Mouse (Mus musculus): ENCODE results near the gene Herpud1.

Gene Herpud1

DNA sequence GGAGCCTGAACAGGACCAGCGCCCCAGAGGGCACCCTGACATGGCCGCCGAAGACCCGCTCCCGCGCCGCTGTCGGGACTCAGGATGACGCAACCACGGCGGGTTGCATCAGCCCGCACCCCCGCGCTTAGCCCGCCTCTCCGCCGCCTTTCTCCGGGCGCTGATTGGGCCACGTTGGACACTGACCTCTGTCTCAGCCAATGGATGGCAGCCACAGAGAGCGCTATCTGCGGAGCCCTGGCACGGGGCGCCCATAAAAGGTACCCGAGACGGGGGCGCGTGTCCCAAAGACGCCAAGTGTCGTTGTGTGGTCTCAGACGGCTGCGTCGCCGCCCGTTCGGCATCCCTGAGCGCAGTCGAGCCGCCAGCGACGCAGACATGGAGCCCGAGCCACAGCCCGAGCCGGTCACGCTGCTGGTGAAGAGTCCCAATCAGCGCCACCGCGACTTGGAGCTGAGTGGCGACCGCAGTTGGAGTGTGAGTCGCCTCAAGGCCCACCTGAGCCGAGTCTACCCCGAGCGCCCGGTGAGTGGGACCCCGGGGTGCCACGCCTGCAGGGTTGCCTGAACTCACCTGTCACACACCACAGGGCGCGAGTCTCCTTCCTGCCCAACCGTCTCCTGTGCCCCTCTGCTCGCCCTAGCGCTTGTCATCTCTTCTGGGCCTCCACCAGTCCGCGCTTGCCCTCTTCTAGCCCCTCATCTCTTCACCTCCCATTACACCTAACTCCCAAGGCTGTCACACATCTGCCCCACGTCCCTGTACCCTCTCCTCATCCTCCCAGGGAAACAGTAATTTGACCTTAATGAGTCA lies at the start of gene Herpud1:
Gene Herpud1 (plus strand): TSS at position 225 of the 813 bp plus-strand sequence.
- peak; percentile 95 for DNase-seq (ENCODE audit: low read depth)

DNA sequence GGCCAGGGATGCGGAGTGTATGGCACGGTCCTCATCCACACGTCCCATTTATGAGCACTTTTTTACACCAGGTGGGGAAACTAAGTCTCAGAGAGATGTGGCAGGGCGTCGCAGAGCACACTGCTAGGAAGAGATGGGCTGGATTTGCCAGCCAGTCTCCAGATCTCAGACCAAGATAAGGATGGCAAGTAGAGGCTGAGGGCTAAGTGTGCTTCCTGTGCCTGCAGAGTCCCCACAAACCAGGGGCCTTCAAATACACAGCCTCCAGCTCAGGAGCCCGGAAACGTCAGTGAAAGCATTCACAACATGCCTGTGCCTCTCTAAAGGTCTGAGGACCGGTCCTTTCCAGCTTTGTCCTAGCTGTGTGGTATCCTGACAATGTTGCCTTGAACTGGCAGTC lies 48.7 kb upstream of the Herpud1 start:
- DNase-seq (ENCODE audit: low read depth), result no peak

DNA sequence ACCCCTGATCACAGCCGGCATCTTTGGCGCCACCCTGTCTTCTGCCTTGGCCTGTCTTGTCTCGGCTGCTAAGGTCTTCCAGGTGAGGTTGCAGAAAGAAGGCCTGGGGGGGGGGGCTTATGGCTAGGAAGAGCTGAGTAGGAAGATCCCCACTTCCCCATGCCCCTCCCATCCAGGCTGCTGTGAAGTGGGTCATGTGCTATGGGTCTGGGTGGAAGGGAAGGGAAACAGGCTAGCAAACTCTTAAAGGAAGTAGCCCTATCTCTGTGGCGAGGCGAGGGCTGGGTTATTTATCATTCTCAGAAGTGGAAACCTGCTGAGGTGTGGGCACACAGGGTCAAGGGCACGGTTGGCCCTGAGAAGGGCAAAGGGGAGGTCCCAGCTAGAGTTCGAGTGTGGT lies 45.4 kb upstream of the Herpud1 start:
- DNase-seq (ENCODE audit: low read depth), result no peak

DNA sequence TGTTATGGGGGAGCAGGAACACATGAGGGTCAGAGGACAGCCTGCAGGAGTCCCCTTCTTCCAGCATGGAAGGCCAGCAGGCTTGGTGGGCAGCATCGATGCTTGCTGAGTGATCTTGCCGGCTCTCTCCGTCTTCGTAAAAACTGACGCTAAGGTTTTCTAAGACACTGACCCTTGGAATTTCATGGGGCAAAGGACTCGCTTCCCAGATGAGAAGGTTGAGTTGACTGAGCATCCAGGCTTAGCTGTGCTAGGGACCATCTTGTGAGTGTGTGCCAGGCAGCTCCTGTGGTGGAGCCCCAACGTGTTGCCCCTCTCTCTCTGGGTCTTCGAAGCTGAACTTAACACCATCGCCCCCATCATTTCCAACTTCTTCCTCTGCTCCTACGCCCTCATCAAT lies 43.5 kb upstream of the Herpud1 start:
- DNase-seq (ENCODE audit: low read depth), result no peak

DNA sequence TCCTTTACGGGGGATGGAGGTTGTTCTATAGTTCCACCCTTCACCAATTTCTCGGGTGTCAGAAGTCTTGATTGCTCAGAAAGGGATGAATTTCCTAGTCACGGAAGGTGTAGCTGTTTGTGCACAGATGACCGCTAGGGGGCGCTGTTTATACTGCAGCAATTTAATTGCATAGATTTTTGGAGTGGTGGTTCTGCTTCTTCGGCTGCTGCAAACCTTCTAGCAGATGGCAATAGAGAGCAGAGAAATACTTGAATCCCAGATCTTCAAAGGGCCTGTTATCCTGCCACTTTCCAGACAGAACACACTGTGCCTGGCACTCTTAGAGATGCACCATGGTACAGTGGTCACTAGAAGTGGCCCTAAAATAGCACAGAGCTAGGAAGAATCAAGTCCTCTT lies 42.9 kb upstream of the Herpud1 start:
- peak; percentile 32 for DNase-seq (ENCODE audit: low read depth)

DNA sequence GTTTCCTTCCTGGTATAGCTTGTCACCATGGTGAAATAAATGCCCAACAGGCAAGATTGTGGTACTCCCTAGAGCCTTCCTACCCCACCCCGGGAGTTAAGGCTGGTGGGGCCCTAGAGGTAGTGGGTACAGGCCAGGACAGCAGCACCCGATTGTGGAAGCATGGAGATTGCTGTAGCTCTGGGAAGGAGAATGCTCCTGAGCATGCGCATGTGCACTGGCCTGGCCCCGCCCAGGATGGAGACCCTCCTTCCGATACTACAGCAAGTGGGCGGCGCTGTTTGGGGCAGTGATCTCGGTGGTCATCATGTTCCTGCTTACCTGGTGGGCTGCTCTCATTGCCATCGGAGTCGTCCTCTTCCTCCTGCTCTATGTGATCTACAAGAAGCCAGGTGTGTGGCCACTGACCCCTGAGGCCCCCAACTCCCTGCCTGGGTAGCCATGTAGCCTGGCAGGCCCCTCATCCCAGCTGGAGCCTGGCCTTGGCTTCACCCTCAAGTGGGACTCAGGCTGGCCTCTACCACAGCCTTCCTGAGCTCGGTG lies 42.4 kb upstream of the Herpud1 start:
- DNase-seq (ENCODE audit: low read depth), result no peak

DNA sequence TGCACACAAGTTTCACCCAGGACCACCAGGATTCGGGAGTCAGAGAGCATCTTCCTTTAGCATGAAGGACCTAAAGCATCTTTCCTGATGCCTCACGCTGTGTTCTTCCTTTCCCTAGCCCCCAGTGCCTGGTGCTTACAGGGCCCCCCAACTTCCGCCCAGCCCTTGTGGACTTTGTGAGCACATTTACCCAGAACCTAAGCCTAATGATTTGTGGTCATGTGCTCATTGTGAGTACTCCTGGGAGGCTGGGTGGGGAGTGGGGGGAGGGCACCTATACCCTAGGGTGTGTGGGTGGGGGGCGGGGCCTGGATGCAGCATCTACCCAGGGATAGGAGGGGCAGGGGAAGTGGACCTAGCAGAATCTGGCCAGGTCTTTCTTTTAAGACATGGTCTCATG lies 40.6 kb upstream of the Herpud1 start:
- DNase-seq (ENCODE audit: low read depth), result no peak

DNA sequence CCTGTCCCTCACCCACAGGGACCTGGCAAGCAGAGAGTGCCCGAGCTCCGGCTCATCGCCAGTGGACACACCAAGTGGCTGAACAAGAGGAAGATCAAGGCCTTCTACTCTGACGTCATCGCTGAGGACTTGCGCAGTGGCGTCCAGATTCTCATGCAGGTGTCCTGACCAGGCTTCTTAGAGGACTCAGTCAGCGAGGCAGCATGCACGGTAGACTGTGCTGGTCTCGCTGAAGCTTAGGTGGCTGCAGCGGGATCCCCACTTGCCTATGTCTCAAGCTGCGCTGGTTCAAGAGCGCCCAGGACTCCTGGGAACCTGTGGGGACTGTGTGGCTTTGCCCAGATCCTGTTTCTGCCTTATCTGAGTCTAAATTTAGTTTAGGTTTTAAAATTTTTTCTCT lies 40.0 kb upstream of the Herpud1 start:
- no peak for DNase-seq (ENCODE audit: low read depth)

DNA sequence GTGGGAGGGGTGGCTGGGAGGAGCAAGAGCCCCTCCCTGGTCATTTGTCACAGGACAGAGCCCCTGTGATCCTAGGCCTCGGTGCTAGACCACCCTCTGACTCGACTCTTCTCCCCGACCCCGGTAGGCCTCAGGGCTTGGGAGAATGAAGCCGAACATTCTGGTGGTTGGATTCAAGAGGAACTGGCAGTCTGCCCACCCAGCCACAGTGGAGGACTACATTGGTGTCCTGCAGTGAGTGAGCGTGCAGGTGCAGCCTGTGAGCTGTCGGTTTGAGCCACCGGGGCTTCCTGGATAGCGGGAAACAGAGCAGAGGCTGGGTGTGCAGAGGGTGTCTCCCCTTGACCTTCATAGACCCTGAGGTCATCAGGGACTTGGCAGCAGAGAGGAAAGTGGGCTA lies 37.8 kb upstream of the Herpud1 start:
- DNase-seq (ENCODE audit: low read depth), result no peak

DNA sequence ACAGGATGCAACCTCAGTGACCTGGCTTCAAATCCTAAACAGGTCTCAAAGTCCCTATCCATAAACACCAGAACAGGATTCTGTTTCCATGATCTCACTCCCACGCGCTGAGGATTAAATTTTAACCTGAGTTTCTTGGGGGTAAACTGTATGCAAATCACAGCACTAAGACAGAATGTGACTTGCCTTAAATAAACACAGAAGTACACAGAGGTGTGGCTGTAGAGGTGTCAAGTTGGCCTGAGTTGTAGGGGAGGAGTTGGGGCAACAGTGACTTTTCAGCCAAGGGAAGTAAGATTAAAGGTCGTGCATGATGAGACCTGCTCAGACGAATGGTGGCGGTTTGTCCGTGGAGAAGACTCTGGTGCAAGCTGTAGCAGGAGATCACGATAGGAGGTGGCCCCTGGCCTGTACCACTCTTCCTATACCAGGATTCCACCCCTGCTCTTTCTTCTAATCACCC lies 32.1 kb upstream of the Herpud1 start:
- no peak for DNase-seq (ENCODE audit: low read depth)

DNA sequence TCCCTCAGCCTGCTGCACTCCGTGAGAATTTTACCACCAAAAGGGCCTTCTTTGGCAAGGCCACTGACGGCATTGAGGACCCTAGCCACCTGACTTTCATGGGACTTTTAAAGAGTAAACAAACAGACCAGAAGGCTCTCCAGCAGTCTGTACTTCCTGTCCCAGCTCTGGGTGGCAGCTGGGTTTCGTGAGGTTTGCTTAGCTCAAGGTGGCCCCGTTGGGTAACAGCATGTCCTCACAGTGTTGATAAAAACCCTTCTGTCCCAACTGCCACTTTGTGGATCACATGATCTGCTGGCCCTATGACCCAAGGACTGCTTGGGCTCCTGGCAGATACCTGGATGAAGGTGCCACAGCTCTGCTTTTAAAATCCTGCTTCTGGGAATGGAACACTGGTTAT lies 31.7 kb upstream of the Herpud1 start:
- DNase-seq (ENCODE audit: low read depth), result no peak

DNA sequence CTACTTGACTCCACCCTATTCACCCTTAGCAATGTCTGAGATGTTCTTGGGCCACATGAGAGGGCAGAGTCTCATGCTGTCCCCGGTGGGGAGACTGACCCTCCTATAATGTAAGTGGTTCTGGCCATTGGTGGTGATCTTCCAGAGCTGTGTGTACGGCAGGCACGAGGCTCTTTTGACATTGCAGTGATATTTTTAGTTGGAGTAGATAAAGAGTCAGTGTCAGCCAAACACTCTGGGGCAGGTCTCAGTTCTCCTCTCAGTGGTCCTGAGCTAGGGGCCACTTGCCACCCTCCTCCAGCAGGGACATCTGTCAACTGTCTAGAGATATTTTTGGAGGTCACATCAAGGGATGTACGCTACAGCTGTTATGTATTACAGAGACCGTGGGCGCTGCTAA lies 29.0 kb upstream of the Herpud1 start:
- DNase-seq (ENCODE audit: low read depth), result no peak

DNA sequence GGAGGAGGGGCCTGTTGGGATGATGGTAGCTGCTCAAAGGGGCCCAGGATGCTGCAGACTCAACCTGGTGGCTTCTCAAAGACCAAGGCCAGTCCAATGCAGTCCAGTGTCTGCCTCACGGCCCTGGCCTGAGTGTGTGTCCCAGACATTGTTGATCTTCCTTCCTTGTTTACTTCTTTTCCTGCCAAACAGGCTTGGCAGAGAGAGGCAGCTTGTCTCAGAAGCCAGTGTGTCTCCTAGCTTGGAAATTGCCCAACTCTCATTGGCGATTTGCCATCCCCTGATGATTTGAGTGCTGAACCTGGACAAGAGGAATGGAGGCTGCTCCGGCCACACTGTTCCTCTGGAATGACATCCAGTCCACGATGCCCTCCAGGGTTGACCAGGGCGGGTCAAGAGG lies 27.7 kb upstream of the Herpud1 start:
- DNase-seq (ENCODE audit: low read depth), result no peak

DNA sequence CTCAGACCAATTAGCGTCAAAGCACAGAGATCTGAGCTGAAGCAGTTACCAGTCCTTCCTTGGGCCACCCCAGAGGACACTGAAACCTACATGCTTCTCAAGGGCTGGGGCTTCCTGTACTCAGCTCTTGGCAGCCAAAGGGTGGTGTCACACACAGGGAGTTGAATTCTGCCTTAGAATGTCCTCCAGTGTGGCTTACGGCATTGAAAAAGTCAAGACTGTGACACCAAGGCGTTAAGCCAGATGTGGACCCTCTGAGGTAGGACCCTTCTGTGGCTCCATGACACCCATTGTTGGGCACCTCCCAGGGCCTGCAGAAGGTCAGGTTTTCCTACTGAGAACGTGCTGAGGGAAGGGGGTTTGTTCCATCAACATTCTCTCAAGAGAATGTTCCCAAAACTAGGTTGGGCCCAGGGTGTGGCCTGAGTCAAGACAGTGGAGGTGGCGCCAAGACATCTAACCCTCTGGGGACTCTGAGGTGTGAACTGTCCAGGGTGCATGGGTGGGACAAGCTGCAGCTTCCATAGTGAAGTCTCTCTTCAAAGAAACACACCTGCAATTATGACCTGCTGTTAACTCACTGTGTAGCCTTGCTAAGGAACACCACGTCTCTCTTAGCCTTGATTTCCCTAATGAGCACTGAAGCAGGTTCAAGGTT lies 24.3 kb upstream of the Herpud1 start:
- no peak for DNase-seq (ENCODE audit: low read depth)

DNA sequence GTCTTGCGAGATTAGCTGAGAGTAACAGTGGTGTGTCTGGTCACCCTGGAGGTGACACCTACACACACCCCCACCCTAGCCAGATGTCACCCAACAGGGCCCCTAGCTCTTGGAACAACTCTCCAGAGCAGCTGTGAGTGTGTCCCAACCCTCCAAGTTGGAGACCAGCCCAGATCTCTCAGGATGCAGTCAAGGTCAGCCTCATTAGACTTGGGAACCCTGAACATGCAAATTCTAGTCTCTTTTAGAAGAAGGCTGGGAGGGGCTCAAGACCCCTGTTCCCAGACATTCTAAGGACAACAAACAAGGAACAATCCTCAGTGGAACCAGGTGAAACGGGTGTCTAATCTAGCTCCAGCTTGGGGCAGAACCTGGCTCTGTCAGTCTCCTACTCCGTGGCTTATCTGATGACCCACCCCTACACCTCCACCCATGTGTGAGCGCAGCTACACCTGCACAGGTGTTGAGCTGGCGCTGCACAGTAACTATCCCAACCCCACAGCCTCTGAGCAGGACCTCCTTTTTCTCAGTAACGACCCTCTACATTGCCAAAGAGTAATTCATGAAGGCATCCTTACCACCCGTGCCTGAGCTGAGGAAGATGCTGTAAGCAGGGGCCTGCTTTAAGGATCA lies 23.5 kb upstream of the Herpud1 start:
- DNase-seq (ENCODE audit: low read depth), result no peak

DNA sequence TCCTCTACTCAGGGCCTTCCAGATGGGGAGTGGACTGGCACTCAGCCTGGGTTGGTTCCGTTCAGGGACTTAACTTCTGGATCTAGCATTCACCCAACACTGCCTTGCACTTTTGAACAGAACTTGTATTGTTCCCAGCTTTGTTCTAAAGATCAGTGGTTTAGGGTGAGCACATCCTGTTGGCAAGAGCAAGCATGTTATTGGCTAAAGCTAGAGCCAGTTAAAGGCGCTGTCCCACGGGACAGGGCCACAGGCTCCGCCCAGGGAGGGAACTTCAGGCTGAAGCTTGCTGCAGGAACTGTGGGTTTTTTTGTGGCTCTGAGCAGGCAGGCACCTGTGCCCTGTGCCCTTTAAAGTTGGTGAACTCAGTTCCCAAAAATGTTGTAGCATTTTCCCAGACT lies 22.9 kb upstream of the Herpud1 start:
- no peak for DNase-seq (ENCODE audit: low read depth)

DNA sequence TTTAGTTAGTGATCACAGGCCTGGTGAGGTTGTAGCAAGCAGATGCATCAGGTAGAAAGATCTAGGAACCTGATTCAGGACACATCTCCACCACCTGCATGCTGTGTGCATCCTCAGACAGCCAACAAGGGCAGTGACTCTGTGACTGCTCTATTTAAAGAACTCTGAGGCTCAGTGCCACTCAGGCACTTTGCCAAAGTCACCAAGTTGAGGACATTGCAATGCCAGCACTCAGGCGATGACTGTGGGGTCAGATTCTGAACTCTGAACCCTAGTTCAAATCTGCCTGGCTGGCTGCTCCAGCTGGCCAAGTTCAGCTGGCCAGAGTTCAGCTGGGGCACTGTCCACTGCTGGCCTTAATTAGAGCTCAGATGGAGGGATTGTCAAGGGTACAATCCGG lies 22.3 kb upstream of the Herpud1 start:
- no peak for DNase-seq (ENCODE audit: low read depth)

DNA sequence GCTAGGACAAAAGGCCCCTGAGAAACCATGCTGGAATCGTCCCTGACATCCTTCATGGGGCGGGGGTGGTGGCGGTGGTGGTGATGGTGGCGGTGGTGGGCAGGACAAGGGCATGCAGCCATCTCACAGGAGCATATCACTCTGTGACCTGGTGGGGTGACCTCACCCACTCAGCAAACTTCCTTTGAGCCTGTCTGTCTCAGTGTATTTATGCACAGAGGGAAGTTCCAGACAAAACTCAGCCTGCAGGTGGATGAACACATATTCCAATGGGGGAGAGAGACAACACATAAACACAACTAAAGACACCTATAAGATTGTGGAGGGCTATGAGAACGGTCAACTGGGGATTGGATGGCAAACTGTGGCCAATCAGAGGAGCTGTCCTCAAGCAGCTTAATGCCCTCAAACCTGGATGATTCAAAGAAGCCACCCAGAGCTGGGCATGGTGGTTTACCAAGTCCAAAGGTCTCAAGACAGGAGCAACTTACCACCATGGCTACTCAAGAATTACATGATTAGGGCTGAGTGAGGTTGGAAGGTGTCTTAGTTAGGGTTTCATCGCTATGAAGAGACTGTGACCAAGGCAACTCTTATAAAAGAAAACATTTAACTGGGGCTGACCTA lies 21.4 kb upstream of the Herpud1 start:
- DNase-seq (ENCODE audit: low read depth), result no peak

DNA sequence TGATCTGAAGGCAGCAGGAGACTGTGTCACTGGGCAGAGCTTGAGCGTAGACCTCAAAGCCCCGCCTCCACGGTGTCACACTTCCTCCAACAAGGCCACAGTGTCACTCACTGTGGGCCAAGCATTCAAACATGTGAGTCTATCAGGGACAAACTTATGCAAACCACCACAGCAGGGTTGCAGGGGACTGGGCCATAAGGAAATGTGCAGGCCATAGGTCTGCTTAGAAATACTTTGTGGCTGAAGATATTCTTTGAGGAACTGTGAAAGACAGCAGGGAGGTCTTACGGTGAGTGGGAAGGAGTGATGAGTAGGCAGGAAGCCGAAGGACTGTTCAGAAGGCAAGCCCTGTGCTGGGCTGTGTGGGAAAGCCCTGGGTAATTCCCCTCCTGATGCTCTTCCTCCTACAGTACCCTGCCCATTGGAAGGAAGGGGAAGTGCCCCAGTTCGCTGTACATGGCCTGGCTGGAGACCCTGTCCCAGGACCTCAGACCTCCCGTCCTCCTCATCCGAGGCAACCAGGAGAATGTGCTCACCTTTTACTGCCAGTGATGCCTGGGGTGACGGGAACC lies 20.7 kb upstream of the Herpud1 start:
- DNase-seq (ENCODE audit: low read depth), result no peak

DNA sequence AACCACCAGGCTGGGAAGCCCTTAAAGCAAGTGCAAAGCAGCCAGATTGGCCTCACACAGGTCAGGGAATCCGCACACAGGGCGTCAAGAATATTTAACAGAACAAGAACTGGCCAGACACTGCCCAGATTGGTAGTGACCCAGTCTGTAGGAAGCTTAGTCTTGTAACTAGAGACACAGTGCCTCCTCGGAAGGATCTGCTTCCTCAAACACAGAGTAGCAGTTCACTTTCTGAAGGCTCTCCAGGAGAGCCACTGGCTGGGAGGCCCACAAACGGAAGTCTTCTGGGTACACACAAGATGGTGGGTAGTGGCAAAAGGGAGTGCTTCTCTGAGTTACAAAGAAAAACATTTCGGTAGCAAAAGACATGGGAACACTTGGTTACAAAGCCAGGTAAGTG lies 15.4 kb upstream of the Herpud1 start:
- DNase-seq (ENCODE audit: low read depth), result no peak

DNA sequence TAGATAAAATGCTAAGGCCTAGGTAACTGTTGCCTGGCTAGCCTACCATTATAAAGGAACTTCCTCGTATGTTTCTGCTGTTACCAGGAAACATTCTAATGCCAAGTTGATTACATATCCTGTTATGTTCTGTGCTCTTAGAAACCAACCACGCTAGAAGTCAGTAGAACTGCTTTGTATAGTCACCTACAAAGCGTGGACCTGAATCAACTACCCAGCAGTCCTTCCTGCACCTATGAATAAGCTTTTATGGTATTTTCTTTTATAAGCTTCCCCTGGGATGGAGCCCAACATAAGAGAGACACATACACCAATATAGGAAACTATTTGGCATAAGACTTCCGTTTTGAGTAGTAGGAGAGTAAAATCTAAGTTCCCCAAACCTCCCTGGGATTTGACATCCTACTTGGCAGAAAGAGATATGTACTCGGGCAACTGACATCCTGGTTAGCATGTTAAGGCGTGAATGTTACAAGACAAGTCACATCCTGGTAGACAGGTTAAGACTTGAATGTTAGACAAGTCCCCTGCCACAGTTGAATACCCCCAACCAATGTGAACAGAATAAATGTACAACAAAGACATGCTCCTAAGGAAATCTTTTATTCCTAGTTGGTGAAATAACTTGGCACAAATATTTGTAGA lies 13.2 kb upstream of the Herpud1 start:
- DNase-seq (ENCODE audit: low read depth), result no peak

DNA sequence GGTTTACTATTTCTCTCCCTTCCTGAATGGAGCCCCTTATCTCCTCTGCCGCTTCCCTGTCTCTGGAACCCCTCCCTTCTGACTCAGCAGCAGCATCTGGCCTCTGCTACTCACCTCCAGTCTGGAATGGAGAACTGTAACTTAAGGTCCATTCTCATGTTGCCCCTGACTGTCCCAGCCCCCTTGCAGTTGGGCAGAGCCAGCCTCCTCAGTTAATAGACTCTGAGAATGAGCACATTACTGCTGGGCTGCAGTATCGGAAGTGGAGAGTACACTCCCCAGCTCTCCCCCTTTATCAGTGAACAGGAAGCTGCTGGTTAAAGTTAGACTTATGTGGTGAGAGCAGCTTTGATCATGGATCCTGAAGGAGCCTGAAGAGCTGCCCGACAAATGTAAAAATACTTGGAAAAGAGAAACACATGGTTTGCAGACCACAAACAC lies 10.7 kb upstream of the Herpud1 start:
- DNase-seq (ENCODE audit: low read depth), result no peak

All from c-Kit-positive CD71-positive TER-119-negative erythroid progenitor cells, embryonic 14.5 days (primary cell).